Mouse (Mus musculus): Measurements from ENCODE around the gene Fam98c. TPM values are rescaled to one million over a fixed set of nuclear protein-coding genes. Genes with fewer than 3 reads are reported as not detected.

Fam98c gene
- polyA plus RNA-seq, 1 experiment from 2014 or later: 19.1 TPM

GRCm38 (mm10) chr7:29172390-29173016 is 16.5 kb upstream of the Fam98c start:
- peaks cover 19% of the 10 kb centered on the region for H3K36me3 ChIP-seq (ENCODE audit: control insufficient read depth, insufficient read depth, low read length)
- no peak overlapping the region for H3K4me2 ChIP-seq (ENCODE audit: low read depth)
- H3K9me3 ChIP-seq (ENCODE audit: control insufficient read depth, low read length): no peaks in the 10 kb centered on the region
- no peak overlapping the region for H3K9ac ChIP-seq (ENCODE audit: low read length)
- DNase-seq (ENCODE audit: low spot score) (no peak), ATAC-seq (ENCODE audit: insufficient read depth, low FRiP score, low TSS enrichment) (no peak)
- peaks cover 36% of the 10 kb centered on the region for H3K27me3 ChIP-seq (ENCODE audit: control insufficient read depth, insufficient read depth, low read length)
- peak overlapping the region; percentile 10; the same call in 1 of the 2 replicates for H3K4me3 ChIP-seq (ENCODE audit: low read depth, low read length)
- peaks cover 16% of the 10 kb centered on the region for H3K4me1 ChIP-seq (ENCODE audit: control insufficient read depth, insufficient read depth, low read length)
- WGBS: 29% methylated on average over 28 of the region's 32 CpGs
- H3K27ac ChIP-seq (ENCODE audit: low read depth, low read length): no peak overlapping the region

DNA sequence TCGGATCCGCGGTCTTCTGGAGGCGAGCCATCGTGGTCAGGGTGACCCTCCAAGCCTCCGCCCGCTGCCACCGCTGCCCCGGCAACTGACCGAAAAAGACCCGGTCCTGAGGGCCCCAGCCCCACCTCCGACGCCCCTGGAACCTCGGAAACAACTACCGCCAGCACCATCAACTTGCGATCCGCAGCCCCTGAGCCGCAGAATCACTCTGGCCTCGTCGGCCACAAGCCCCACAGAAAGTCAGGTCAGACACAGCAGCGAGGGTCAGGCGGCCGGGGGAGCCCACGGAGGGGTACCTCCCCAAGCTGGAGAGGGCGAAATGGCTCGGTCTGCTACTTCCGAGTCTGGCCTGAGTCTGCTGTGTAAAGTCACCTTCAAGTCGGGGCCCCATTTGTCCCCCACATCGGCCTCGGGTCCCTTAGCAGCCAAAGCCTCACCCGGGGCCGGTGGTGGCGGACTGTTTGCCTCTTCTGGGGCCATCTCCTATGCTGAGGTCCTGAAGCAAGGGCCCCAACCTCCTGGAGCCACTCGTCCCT is 15.6 kb upstream of the Fam98c start:
- H3K9ac ChIP-seq (ENCODE audit: low read length): peak overlapping the region; percentile 5; the same call in 1 of the 2 replicates
- peak overlapping the region; percentile 67 for H3K4me2 ChIP-seq (ENCODE audit: low read depth)
- peaks cover 19% of the 10 kb centered on the region for H3K36me3 ChIP-seq (ENCODE audit: control insufficient read depth, insufficient read depth, low read length)
- H3K4me1 ChIP-seq (ENCODE audit: control insufficient read depth, insufficient read depth, low read length): peaks cover 16% of the 10 kb centered on the region
- DNase-seq (ENCODE audit: low spot score) (no peak), ATAC-seq (ENCODE audit: insufficient read depth, low FRiP score, low TSS enrichment) (no peak)
- peaks cover 39% of the 10 kb centered on the region for H3K27me3 ChIP-seq (ENCODE audit: control insufficient read depth, insufficient read depth, low read length)
- H3K4me3 ChIP-seq (ENCODE audit: low read depth, low read length): peak overlapping the region; percentile 60
- 6% methylated on average over 34 of the region's 34 CpGs for WGBS
- no peak overlapping the region for H3K27ac ChIP-seq (ENCODE audit: low read depth, low read length)
- H3K9me3 ChIP-seq (ENCODE audit: control insufficient read depth, low read length): no peaks in the 10 kb centered on the region

GRCm38 (mm10) chr7:29170755-29171561 is 14.9 kb upstream of the Fam98c start:
- 1% methylated on average over 43 of the region's 43 CpGs for WGBS
- Histone ChIP-seq H3K36me3 (ENCODE audit: control insufficient read depth, insufficient read depth, low read length) (peaks cover 18% of the 10 kb centered on the region), H3K4me2 (ENCODE audit: low read depth) (peak overlapping the region; percentile 67), H3K27me3 (ENCODE audit: control insufficient read depth, insufficient read depth, low read length) (peaks cover 39% of the 10 kb centered on the region), H3K9me3 (ENCODE audit: control insufficient read depth, low read length) (no peaks in the 10 kb centered on the region), H3K4me3 (ENCODE audit: low read depth, low read length) (peak overlapping the region; percentile 60), H3K4me1 (ENCODE audit: control insufficient read depth, insufficient read depth, low read length) (peaks cover 16% of the 10 kb centered on the region), H3K9ac (ENCODE audit: low read length) (peak overlapping the region; percentile 5; the same call in 1 of the 2 replicates), H3K27ac (ENCODE audit: low read depth, low read length) (no peak overlapping the region)
- ATAC-seq (ENCODE audit: insufficient read depth, low FRiP score, low TSS enrichment) (no peak), DNase-seq (ENCODE audit: low spot score) (peak; percentile 52)

GRCm38 (mm10) chr7:29170066-29170754 is 14.2 kb upstream of the Fam98c start, which contains the start of the genes Ggn and Spred3:
Gene Ggn, plus strand, starts transcription at chr7:29170210.
Gene Spred3, minus strand, starts transcription at chr7:29170411.
- DNase-seq (ENCODE audit: low spot score) (peak; percentile 71), ATAC-seq (ENCODE audit: insufficient read depth, low FRiP score, low TSS enrichment) (peak; percentile 22)
- WGBS: under 1% methylated on average over 30 of the region's 30 CpGs
- peak within 1 kb of the TSS; percentile 74 for H3K27ac ChIP-seq (ENCODE audit: low read depth, low read length)
- peaks cover 15% of the 10 kb centered on the region for H3K36me3 ChIP-seq (ENCODE audit: control insufficient read depth, insufficient read depth, low read length)
- peaks cover 16% of the 10 kb centered on the region for H3K4me1 ChIP-seq (ENCODE audit: control insufficient read depth, insufficient read depth, low read length)
- peak within 1 kb of the TSS; percentile 67 for H3K4me2 ChIP-seq (ENCODE audit: low read depth)
- H3K27me3 ChIP-seq (ENCODE audit: control insufficient read depth, insufficient read depth, low read length): peaks cover 39% of the 10 kb centered on the region
- peak within 1 kb of the TSS; percentile 68 for H3K9ac ChIP-seq (ENCODE audit: low read length)
- no peaks in the 10 kb centered on the region for H3K9me3 ChIP-seq (ENCODE audit: control insufficient read depth, low read length)
- peak within 1 kb of the TSS; percentile 60 for H3K4me3 ChIP-seq (ENCODE audit: low read depth, low read length)

GRCm38 (mm10) chr7:29169231-29170065 is 13.4 kb upstream of the Fam98c start:
- peak; percentile 88 for DNase-seq (ENCODE audit: low spot score)
- peak overlapping the region; percentile 68 for H3K9ac ChIP-seq (ENCODE audit: low read length)
- ATAC-seq (ENCODE audit: insufficient read depth, low FRiP score, low TSS enrichment): peak; percentile 77
- H3K4me2 ChIP-seq (ENCODE audit: low read depth): peak overlapping the region; percentile 67
- peak overlapping the region; percentile 60 for H3K4me3 ChIP-seq (ENCODE audit: low read depth, low read length)
- H3K27me3 ChIP-seq (ENCODE audit: control insufficient read depth, insufficient read depth, low read length): peaks cover 38% of the 10 kb centered on the region
- H3K27ac ChIP-seq (ENCODE audit: low read depth, low read length): peak overlapping the region; percentile 74
- under 1% methylated on average over 31 of the region's 39 CpGs for WGBS
- peaks cover 7% of the 10 kb centered on the region for H3K36me3 ChIP-seq (ENCODE audit: control insufficient read depth, insufficient read depth, low read length)
- no peaks in the 10 kb centered on the region for H3K9me3 ChIP-seq (ENCODE audit: control insufficient read depth, low read length)
- peaks cover 16% of the 10 kb centered on the region for H3K4me1 ChIP-seq (ENCODE audit: control insufficient read depth, insufficient read depth, low read length)

- WGBS: under 1% methylated on average over 14 of the region's 14 CpGs
- no peaks in the 10 kb centered on the region for H3K9me3 ChIP-seq (ENCODE audit: control insufficient read depth, low read length)
- H3K36me3 ChIP-seq (ENCODE audit: control insufficient read depth, insufficient read depth, low read length): peaks cover 3% of the 10 kb centered on the region; the same call in 1 of the 2 replicates
- H3K9ac ChIP-seq (ENCODE audit: low read length): peak overlapping the region; percentile 68
- H3K4me3 ChIP-seq (ENCODE audit: low read depth, low read length): peak overlapping the region; percentile 60
- peaks cover 34% of the 10 kb centered on the region for H3K27me3 ChIP-seq (ENCODE audit: control insufficient read depth, insufficient read depth, low read length)
- DNase-seq (ENCODE audit: low spot score): peak; percentile 67
- H3K4me2 ChIP-seq (ENCODE audit: low read depth): peak overlapping the region; percentile 67
- peaks cover 16% of the 10 kb centered on the region for H3K4me1 ChIP-seq (ENCODE audit: control insufficient read depth, insufficient read depth, low read length)
- ATAC-seq (ENCODE audit: insufficient read depth, low FRiP score, low TSS enrichment): 0 out of 2 replicates have a peak, but pooled peaks have one; percentile 1
- H3K27ac ChIP-seq (ENCODE audit: low read depth, low read length): peak overlapping the region; percentile 74
These were observed 12.8 kb upstream of the Fam98c start for GRCm38 (mm10) chr7:29168791-29169230.

DNA sequence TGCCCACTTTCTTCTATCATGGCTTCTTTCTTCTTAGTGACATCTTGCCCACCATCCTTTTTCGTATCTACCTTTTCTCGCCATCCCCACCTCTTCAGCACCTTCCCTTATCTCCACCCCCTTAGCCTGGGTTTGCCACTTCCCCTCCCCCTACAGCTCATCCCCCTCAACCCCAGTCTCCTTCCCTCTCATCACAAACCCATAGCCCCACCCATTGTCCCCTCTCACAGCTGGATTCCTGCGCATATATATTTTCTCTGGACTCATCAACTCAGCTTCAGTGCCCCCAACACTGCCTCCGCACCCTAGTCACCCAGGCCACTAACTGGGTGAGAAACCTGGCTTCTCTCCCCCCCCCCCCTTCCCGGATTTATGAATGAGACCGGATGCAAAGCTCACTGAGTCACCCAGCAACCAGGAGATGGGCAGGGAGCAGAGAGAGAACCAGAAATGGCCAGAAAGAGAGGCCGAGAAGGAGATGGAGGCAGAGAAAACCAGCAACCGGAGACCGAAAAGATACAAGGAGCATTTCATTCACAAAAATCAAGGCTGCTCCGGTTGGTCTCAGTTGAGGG is 12.2 kb upstream of the Fam98c start:
- Histone ChIP-seq H3K9me3 (ENCODE audit: control insufficient read depth, low read length) (no peaks in the 10 kb centered on the region), H3K36me3 (ENCODE audit: control insufficient read depth, insufficient read depth, low read length) (no peaks in the 10 kb centered on the region), H3K27me3 (ENCODE audit: control insufficient read depth, insufficient read depth, low read length) (peaks cover 28% of the 10 kb centered on the region), H3K4me1 (ENCODE audit: control insufficient read depth, insufficient read depth, low read length) (peaks cover 16% of the 10 kb centered on the region), H3K9ac (ENCODE audit: low read length) (peak overlapping the region; percentile 68), H3K4me2 (ENCODE audit: low read depth) (peak overlapping the region; percentile 67), H3K4me3 (ENCODE audit: low read depth, low read length) (peak overlapping the region; percentile 60), H3K27ac (ENCODE audit: low read depth, low read length) (no peak overlapping the region)
- no peak for DNase-seq (ENCODE audit: low spot score)
- ATAC-seq (ENCODE audit: insufficient read depth, low FRiP score, low TSS enrichment): no peak
- WGBS: 2% methylated on average over 10 of the region's 10 CpGs

All from neural tube, embryonic 11.5 days (tissue).